Mouse (Mus musculus) limb, embryonic 14.5 days (tissue): ENCODE data around the gene Ror1. TPM values are rescaled to one million over a fixed set of nuclear protein-coding genes. Genes with fewer than 3 reads are reported as not detected.
A peak's percentile ranks its signal among the peaks of the same experiment; 100 is the strongest.

ENCODE experiments used
- ATAC-seq: fragments of 200-750 bp; cut with Nextera tagmentation; 2 replicates; pipeline ENCODE4 v1.8.0; 2017; ENCODE audit warnings: low read depth, moderate number of reproducible peaks, moderate TSS enrichment; ENCODE audit not compliant: low FRiP score
- DNase-seq: peaks from one replicate; pipeline ENCODE4 v3.0.0-alpha.2; 2015; ENCODE audit warnings: low spot score
- H3K27ac ChIP-seq: fragments of 300-500 bp; sonication (generic); replicated peaks from 2 replicates; pipeline ENCODE4 v1.5.1; 2014; ENCODE audit warnings: low read depth, mild to moderate bottlenecking, low read length, moderate library complexity, mixed read lengths
- H3K27me3 ChIP-seq: fragments of 300-500 bp; sonication (generic); 2 replicates; pipeline ENCODE4 v1.6.1; 2014; ENCODE audit warnings: low read length, mixed read lengths; ENCODE audit not compliant: control insufficient read depth, insufficient read depth
- H3K36me3 ChIP-seq: fragments of 300-500 bp; sonication (generic); 2 replicates; pipeline ENCODE4 v1.6.1; 2014; ENCODE audit warnings: mild to moderate bottlenecking, low read length, moderate library complexity, mixed read lengths; ENCODE audit not compliant: control insufficient read depth, insufficient read depth
- H3K4me1 ChIP-seq: fragments of 300-500 bp; sonication (generic); 2 replicates; pipeline ENCODE4 v1.6.1; 2014; ENCODE audit warnings: antibody characterized with exemption, low read length, mixed read lengths; ENCODE audit not compliant: control insufficient read depth, insufficient read depth
- H3K4me2 ChIP-seq: fragments of 300-500 bp; sonication (generic); replicated peaks from 2 replicates; pipeline ENCODE4 v1.6.1; 2014; ENCODE audit warnings: low read depth, mild to moderate bottlenecking, low read length, moderate library complexity; ENCODE audit not compliant: severe bottlenecking
- H3K4me3 ChIP-seq: fragments of 300-500 bp; sonication (generic); replicated peaks from 2 replicates; pipeline ENCODE4 v1.5.1; 2014; ENCODE audit warnings: low read length
- H3K9ac ChIP-seq: fragments of 300-500 bp; sonication (generic); 2 replicates; pipeline ENCODE4 v1.6.1; 2014; ENCODE audit warnings: mild to moderate bottlenecking, low read depth, low read length, moderate library complexity; ENCODE audit not compliant: severe bottlenecking
- H3K9me3 ChIP-seq: fragments of 300-500 bp; sonication (generic); 2 replicates; pipeline ENCODE4 v1.6.1; 2016; ENCODE audit warnings: low read length; ENCODE audit not compliant: control insufficient read depth
- POLR2A ChIP-seq: fragments of 200-500 bp; IDR thresholded peaks from 2 replicates; pipeline ENCODE4 v1.8.0; 2012; ENCODE audit warnings: inconsistent platforms, mild to moderate bottlenecking, moderate library complexity, borderline replicate concordance; ENCODE audit not compliant: insufficient read depth, insufficient read length; ENCODE audit errors: extremely low read depth
- whole genome bisulfite sequencing: fragments of 180-500 bp; shearing (Covaris S2); extraction: QIAGEN DNeasy Blood & Tissue Kit; methylation state at CpG from one replicate; pipeline ENCODE4 v1.1.7; 2014; 5-methylcytosine and 5-hydroxymethylcytosine counted together
- polyA plus RNA-seq, 2 experiments: library from polyadenylated mRNA; depleted of rRNA in 1 of 2; stranded (reverse) in 1 of 2; unstranded in 1 of 2; fragments of >200 nt; fragmentation: Nextera tagmentation in 1 of 2; extraction: Ambion mirVana in 1 of 2; gene quantifications; 2 replicates each; pipeline versions ENCODE4 v1.2.1 to v1.2.3; 2012 to 2014

Ror1 gene
- polyA plus RNA-seq, 2 experiments, result 8.6 to 12.0 TPM

GRCm38 (mm10) chr4:100129201-100129600 lies 33.6 kb downstream of the Ror1 start:
- ATAC-seq (no peak), DNase-seq (peak; percentile 37)
- H3K4me1 ChIP-seq, result peaks cover 32% of the 10 kb centered on the region
- no peak overlapping the region for H3K4me3 ChIP-seq
- 32% methylated on average over 5 of the region's 5 CpGs for WGBS
- H3K4me2 ChIP-seq, result no peak overlapping the region
- H3K9ac ChIP-seq, result no peak overlapping the region
- no peaks in the 10 kb centered on the region; the same call in 1 of the 2 replicates for H3K27me3 ChIP-seq
- H3K27ac ChIP-seq, result 0 out of 2 replicates have a peak overlapping the region, but pooled peaks have one; percentile 43
- H3K36me3 ChIP-seq, result no peaks in the 10 kb centered on the region
- H3K9me3 ChIP-seq, result no peaks in the 10 kb centered on the region
- no peak for TF ChIP-seq POLR2A

DNA sequence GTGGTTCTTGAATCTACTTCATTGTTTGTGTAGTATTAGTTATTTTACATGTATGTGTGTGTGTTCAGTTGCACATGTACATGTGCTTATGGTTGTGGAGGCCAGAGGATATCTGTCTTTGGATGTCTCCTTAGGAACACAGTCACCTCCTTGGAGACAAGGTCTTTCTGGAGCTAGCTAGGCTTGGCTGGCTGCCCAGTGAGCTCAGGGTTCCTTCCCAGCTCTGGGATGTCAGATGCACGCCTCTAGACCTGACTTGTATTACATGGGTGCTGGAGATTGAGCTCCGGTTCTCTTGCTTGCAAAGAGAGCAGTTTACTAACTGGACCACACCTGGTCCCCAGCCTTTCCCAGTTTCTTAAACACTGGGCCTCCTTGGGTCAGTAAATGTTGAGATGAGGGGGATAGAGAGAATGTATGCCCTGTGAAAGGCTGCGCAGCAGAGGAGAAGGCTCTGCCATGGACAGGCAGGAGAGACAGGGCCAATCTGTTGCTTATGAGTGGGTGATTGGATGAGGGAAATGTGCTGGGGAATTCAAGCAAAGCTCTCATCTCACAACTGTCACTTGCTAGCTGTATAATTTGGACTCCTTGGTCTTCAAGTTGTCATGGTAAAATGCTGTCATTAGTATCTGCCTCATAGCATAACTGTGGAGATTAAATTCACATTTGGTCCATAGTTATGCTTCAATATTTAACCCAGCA lies 35.3 kb downstream of the Ror1 start:
- Histone ChIP-seq H3K36me3 (no peaks in the 10 kb centered on the region), H3K4me3 (no peak overlapping the region), H3K4me2 (no peak overlapping the region), H3K9me3 (no peaks in the 10 kb centered on the region), H3K27ac (no peak overlapping the region), H3K4me1 (peaks cover 32% of the 10 kb centered on the region), H3K9ac (no peak overlapping the region), H3K27me3 (no peaks in the 10 kb centered on the region; the same call in 1 of the 2 replicates)
- WGBS, result 77% methylated on average over 3 of the region's 3 CpGs
- no peak for DNase-seq
- no peak for TF ChIP-seq POLR2A
- ATAC-seq, result no peak

GRCm38 (mm10) chr4:100131488-100131887 lies 35.9 kb downstream of the Ror1 start:
- no peak for TF ChIP-seq POLR2A
- Histone ChIP-seq H3K9me3 (no peaks in the 10 kb centered on the region), H3K4me1 (peaks cover 33% of the 10 kb centered on the region), H3K27ac (no peak overlapping the region), H3K9ac (no peak overlapping the region), H3K4me3 (no peak overlapping the region), H3K27me3 (no peaks in the 10 kb centered on the region; the same call in 1 of the 2 replicates), H3K36me3 (no peaks in the 10 kb centered on the region), H3K4me2 (no peak overlapping the region)
- 92% methylated on average over 2 of the region's 2 CpGs for WGBS
- ATAC-seq (no peak), DNase-seq (no peak)

DNA sequence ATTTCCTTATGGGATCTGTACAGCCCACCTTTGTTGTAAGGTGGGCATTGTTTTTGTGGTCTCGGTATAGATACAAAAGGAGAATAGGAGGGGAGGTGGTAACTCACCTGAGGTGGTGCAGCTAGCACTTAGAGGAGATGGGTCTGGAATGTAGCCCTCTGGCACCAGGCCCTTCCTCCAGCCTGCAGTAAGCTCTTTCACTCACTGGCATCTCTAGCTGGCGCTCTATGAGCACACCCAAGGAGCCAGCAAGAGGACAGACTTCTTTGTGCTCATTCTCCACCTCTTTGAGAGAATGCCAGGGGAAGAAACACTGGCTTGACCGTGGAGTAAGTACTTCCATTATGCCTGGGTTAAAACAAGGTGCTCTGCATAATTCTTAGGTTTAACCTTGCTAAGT lies 36.7 kb downstream of the Ror1 start:
- H3K9me3 ChIP-seq, result no peaks in the 10 kb centered on the region
- H3K36me3 ChIP-seq, result no peaks in the 10 kb centered on the region
- H3K27ac ChIP-seq, result no peak overlapping the region
- H3K27me3 ChIP-seq, result no peaks in the 10 kb centered on the region; the same call in 1 of the 2 replicates
- no peak for TF ChIP-seq POLR2A
- H3K4me1 ChIP-seq, result peaks cover 37% of the 10 kb centered on the region
- DNase-seq (no peak), ATAC-seq (no peak)
- H3K4me3 ChIP-seq, result no peak overlapping the region
- H3K4me2 ChIP-seq, result no peak overlapping the region
- whole genome bisulfite sequencing, result 80% methylated on average over 3 of the region's 3 CpGs
- H3K9ac ChIP-seq, result no peak overlapping the region

- DNase-seq (no peak), ATAC-seq (no peak)
- H3K9me3 ChIP-seq, result no peaks in the 10 kb centered on the region
- no peak overlapping the region for H3K27ac ChIP-seq
- TF ChIP-seq POLR2A, result no peak
- H3K4me2 ChIP-seq, result no peak overlapping the region
- no peaks in the 10 kb centered on the region; the same call in 1 of the 2 replicates for H3K27me3 ChIP-seq
- no peak overlapping the region for H3K4me3 ChIP-seq
- WGBS, result 88% methylated on average over 4 of the region's 4 CpGs
- no peaks in the 10 kb centered on the region for H3K36me3 ChIP-seq
- peaks cover 28% of the 10 kb centered on the region for H3K4me1 ChIP-seq
- H3K9ac ChIP-seq, result no peak overlapping the region
These were observed 40.5 kb downstream of the Ror1 start for GRCm38 (mm10) chr4:100136046-100136445.
